Mouse (Mus musculus) thymus, adult 2 months (tissue): ENCODE measurements around the gene Dgki.

Experiments used
- CTCF ChIP-seq: fragments of 200-500 bp; IDR thresholded peaks from 2 replicates; pipeline ENCODE4 v1.5.1; 2012; ENCODE audit warnings: mild to moderate bottlenecking, control low read depth, low read length, moderate library complexity, borderline replicate concordance; ENCODE audit not compliant: control insufficient read depth, poor library complexity, insufficient read depth; ENCODE audit errors: extremely low read depth
- POLR2A ChIP-seq: fragments of 200-500 bp; IDR thresholded peaks from 2 replicates; pipeline ENCODE4 v1.6.1; 2012; ENCODE audit warnings: mild to moderate bottlenecking, low read length, control low read depth, moderate library complexity; ENCODE audit not compliant: control insufficient read depth, poor library complexity, insufficient read depth; ENCODE audit errors: extremely low read depth

GRCm38 (mm10) chr6:36842101-36842922 lies 457.7 kb downstream of the Dgki start:
- TF ChIP-seq CTCF (no peak), POLR2A (no peak)
